Mouse (Mus musculus) erythroblast, embryonic 14.5 days (primary cell): ENCODE results near the gene Ppp4c.

Experiments
- GATA1 ChIP-seq: IDR thresholded peaks from 2 replicates; pipeline ENCODE4 v1.6.1; 2012; ENCODE audit warnings: low read length, inconsistent platforms, mixed read lengths
- TAL1 ChIP-seq: IDR thresholded peaks from 3 replicates; pipeline ENCODE4 v1.6.1; 2012; ENCODE audit warnings: low read length, inconsistent platforms, mixed read lengths

- TF ChIP-seq GATA1 (no peak), TAL1 (no peak)
Observed at GRCm38 (mm10) chr7:126770784-126771183, 21.5 kb downstream of the Ppp4c start.
